Mouse (Mus musculus): ENCODE results near the gene Aacs. TPM values are rescaled to one million over a fixed set of nuclear protein-coding genes. Genes with fewer than 3 reads are reported as not detected.

The Aacs gene
- polyA plus RNA-seq, 1 experiment = 0.25 TPM

- H3K9me3 ChIP-seq (ENCODE audit: control insufficient read depth, low read length) = no peaks in the 10 kb centered on the region
- TF ChIP-seq TAL1 (IDR thresholded peaks at IDR 0.05; ENCODE audit: low read length) (no peak), GATA1 (IDR thresholded peaks at IDR 0.05; ENCODE audit: low read length) (no peak)
- H3K4me3 ChIP-seq (replicated peaks) = no peak overlapping the region
- H3K36me3 ChIP-seq (ENCODE audit: control insufficient read depth) = peaks cover 30% of the 10 kb centered on the region
- no peaks in the 10 kb centered on the region for H3K4me1 ChIP-seq (ENCODE audit: control insufficient read depth)
- H3K27me3 ChIP-seq (ENCODE audit: control insufficient read depth) = no peaks in the 10 kb centered on the region
Observed at GRCm38 (mm10) chr5:125497821-125498600, 22.4 kb downstream of the Aacs start.

DNA sequence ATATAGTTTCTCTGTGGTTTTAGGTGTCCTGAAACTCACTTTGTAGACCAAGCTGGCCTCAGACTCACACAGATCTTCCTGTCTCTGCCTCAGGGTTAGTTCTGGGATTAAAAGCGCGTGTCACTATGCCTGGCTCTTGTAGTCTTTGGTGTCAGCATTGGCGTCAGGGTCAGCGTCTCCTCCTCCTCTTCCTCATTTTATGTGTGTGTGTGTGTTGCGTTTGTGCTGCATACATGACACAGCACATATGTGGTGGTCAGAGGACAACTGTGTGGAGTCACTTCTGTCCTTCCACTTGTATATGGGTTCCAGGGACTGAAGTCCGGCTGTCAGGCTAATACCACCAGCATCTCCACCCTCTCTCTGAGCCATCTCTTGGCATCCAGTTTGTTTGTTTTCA lies 25.9 kb downstream of the Aacs start:
- H3K27me3 ChIP-seq (ENCODE audit: control insufficient read depth) = no peaks in the 10 kb centered on the region

GRCm38 (mm10) chr5:125502186-125502585 lies 26.6 kb downstream of the Aacs start:
- no peaks in the 10 kb centered on the region for H3K9me3 ChIP-seq (ENCODE audit: control insufficient read depth, low read length)
- TF ChIP-seq GATA1 (IDR thresholded peaks at IDR 0.05; ENCODE audit: low read length) (no peak), TAL1 (IDR thresholded peaks at IDR 0.05; ENCODE audit: low read length) (no peak)
- H3K4me3 ChIP-seq (replicated peaks) = no peak overlapping the region
- H3K27me3 ChIP-seq (ENCODE audit: control insufficient read depth) = no peaks in the 10 kb centered on the region
- H3K4me1 ChIP-seq (ENCODE audit: control insufficient read depth) = no peaks in the 10 kb centered on the region
- peaks cover 42% of the 10 kb centered on the region for H3K36me3 ChIP-seq (ENCODE audit: control insufficient read depth)

More for the DNA sequence above, 25.9 kb downstream of the Aacs start:
- no peak overlapping the region for H3K4me3 ChIP-seq (replicated peaks)
- no peaks in the 10 kb centered on the region for H3K9me3 ChIP-seq (ENCODE audit: control insufficient read depth, low read length)
- H3K4me1 ChIP-seq (ENCODE audit: control insufficient read depth) = no peaks in the 10 kb centered on the region
- TF ChIP-seq GATA1 (IDR thresholded peaks at IDR 0.05; ENCODE audit: low read length) (no peak), TAL1 (IDR thresholded peaks at IDR 0.05; ENCODE audit: low read length) (no peak)
- peaks cover 39% of the 10 kb centered on the region for H3K36me3 ChIP-seq (ENCODE audit: control insufficient read depth)

- H3K36me3 ChIP-seq (ENCODE audit: control insufficient read depth) = peaks cover 49% of the 10 kb centered on the region
- no peak overlapping the region for H3K4me3 ChIP-seq (replicated peaks)
- no peaks in the 10 kb centered on the region for H3K4me1 ChIP-seq (ENCODE audit: control insufficient read depth)
- no peak for TF ChIP-seq TAL1 (IDR thresholded peaks at IDR 0.05; ENCODE audit: low read length)
- TF ChIP-seq GATA1 (IDR thresholded peaks at IDR 0.05; ENCODE audit: low read length) = no peak
- no peaks in the 10 kb centered on the region for H3K27me3 ChIP-seq (ENCODE audit: control insufficient read depth)
- peaks cover 4% of the 10 kb centered on the region; the same call in 1 of the 2 replicates for H3K9me3 ChIP-seq (ENCODE audit: control insufficient read depth, low read length)
Observed at GRCm38 (mm10) chr5:125503628-125504027, 28.0 kb downstream of the Aacs start.

DNA sequence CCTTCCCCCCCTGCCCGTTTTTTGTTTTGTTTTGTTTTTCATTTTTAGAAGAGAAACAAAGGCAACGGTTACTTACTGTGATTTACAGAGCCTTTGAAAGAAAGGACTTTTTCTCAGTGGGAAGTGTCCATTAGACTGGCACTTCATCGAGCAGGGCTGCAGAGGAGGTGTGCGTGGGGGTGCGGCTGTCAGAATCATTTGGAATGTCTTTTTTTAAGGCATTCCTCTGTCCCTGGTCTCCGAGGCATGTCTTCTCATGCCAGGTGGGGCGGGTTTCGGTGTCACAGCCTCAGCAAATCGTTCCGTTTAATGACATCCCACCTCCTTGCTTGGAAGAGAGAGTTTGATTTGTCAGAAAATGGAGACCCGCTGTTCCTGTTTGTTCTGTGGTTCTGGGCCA lies 29.1 kb downstream of the Aacs start:
- H3K36me3 ChIP-seq (ENCODE audit: control insufficient read depth) = peaks cover 54% of the 10 kb centered on the region

GRCm38 (mm10) chr5:125505968-125506367 lies 30.4 kb downstream of the Aacs start:
- Histone ChIP-seq H3K36me3 (ENCODE audit: control insufficient read depth) (peaks cover 54% of the 10 kb centered on the region), H3K4me1 (ENCODE audit: control insufficient read depth) (no peaks in the 10 kb centered on the region), H3K9me3 (ENCODE audit: control insufficient read depth, low read length) (peaks cover 4% of the 10 kb centered on the region; the same call in 1 of the 2 replicates), H3K4me3 (replicated peaks) (no peak overlapping the region), H3K27me3 (ENCODE audit: control insufficient read depth) (no peaks in the 10 kb centered on the region)
- TF ChIP-seq GATA1 (IDR thresholded peaks at IDR 0.05; ENCODE audit: low read length) = no peak

More for the DNA sequence above, 29.1 kb downstream of the Aacs start:
- peaks cover 4% of the 10 kb centered on the region; the same call in 1 of the 2 replicates for H3K9me3 ChIP-seq (ENCODE audit: control insufficient read depth, low read length)
- H3K4me1 ChIP-seq (ENCODE audit: control insufficient read depth) = no peaks in the 10 kb centered on the region
- no peaks in the 10 kb centered on the region for H3K27me3 ChIP-seq (ENCODE audit: control insufficient read depth)
- no peak for TF ChIP-seq GATA1 (IDR thresholded peaks at IDR 0.05; ENCODE audit: low read length)
- no peak for TF ChIP-seq TAL1 (IDR thresholded peaks at IDR 0.05; ENCODE audit: low read length)
- H3K4me3 ChIP-seq (replicated peaks) = no peak overlapping the region

- Histone ChIP-seq H3K9me3 (ENCODE audit: control insufficient read depth, low read length) (peaks cover 4% of the 10 kb centered on the region; the same call in 1 of the 2 replicates), H3K36me3 (ENCODE audit: control insufficient read depth) (peaks cover 62% of the 10 kb centered on the region), H3K4me3 (replicated peaks) (no peak overlapping the region), H3K4me1 (ENCODE audit: control insufficient read depth) (no peaks in the 10 kb centered on the region), H3K27me3 (ENCODE audit: control insufficient read depth) (no peaks in the 10 kb centered on the region)
- TF ChIP-seq TAL1 (IDR thresholded peaks at IDR 0.05; ENCODE audit: low read length) (no peak), GATA1 (IDR thresholded peaks at IDR 0.05; ENCODE audit: low read length) (no peak)
Observed at GRCm38 (mm10) chr5:125507582-125507981, 32.0 kb downstream of the Aacs start.

GRCm38 (mm10) chr5:125508006-125508405 lies 32.4 kb downstream of the Aacs start:
- H3K4me1 ChIP-seq (ENCODE audit: control insufficient read depth) = no peaks in the 10 kb centered on the region
- H3K27me3 ChIP-seq (ENCODE audit: control insufficient read depth) = no peaks in the 10 kb centered on the region
- no peak overlapping the region for H3K4me3 ChIP-seq (replicated peaks)
- H3K9me3 ChIP-seq (ENCODE audit: control insufficient read depth, low read length) = peaks cover 4% of the 10 kb centered on the region; the same call in 1 of the 2 replicates
- peaks cover 62% of the 10 kb centered on the region for H3K36me3 ChIP-seq (ENCODE audit: control insufficient read depth)
- TF ChIP-seq TAL1 (IDR thresholded peaks at IDR 0.05; ENCODE audit: low read length) = no peak
- TF ChIP-seq GATA1 (IDR thresholded peaks at IDR 0.05; ENCODE audit: low read length) = no peak

GRCm38 (mm10) chr5:125509541-125509940 lies 33.9 kb downstream of the Aacs start:
- H3K9me3 ChIP-seq (ENCODE audit: control insufficient read depth, low read length) = peaks cover 4% of the 10 kb centered on the region; the same call in 1 of the 2 replicates
- H3K36me3 ChIP-seq (ENCODE audit: control insufficient read depth) = peaks cover 67% of the 10 kb centered on the region
- no peak for TF ChIP-seq GATA1 (IDR thresholded peaks at IDR 0.05; ENCODE audit: low read length)
- no peak for TF ChIP-seq TAL1 (IDR thresholded peaks at IDR 0.05; ENCODE audit: low read length)
- no peaks in the 10 kb centered on the region for H3K27me3 ChIP-seq (ENCODE audit: control insufficient read depth)
- H3K4me1 ChIP-seq (ENCODE audit: control insufficient read depth) = no peaks in the 10 kb centered on the region
- no peak overlapping the region for H3K4me3 ChIP-seq (replicated peaks)
